Mouse (Mus musculus) gastrocnemius, postnatal 4 days (tissue): Measurements from ENCODE around the gene Myrfl. TPM values are rescaled to one million over a fixed set of nuclear protein-coding genes. Genes with fewer than 3 reads are reported as not detected.

Experiments used
- DNase-seq, 2 experiments: peaks; one replicate each; pipeline ENCODE4 v3.0.0; 2021 to 2022; ENCODE audit warnings: low spot score in 2 of 2, mixed read lengths in 2 of 2
- total RNA-seq, 2 experiments: library from RNA; stranded (reverse); gene quantifications; 2 replicates each; pipeline ENCODE4 v1.2.3; 2021

The Myrfl gene
- total RNA-seq, 2 experiments from 2014 or later: 0.34 to 0.42 TPM

DNA sequence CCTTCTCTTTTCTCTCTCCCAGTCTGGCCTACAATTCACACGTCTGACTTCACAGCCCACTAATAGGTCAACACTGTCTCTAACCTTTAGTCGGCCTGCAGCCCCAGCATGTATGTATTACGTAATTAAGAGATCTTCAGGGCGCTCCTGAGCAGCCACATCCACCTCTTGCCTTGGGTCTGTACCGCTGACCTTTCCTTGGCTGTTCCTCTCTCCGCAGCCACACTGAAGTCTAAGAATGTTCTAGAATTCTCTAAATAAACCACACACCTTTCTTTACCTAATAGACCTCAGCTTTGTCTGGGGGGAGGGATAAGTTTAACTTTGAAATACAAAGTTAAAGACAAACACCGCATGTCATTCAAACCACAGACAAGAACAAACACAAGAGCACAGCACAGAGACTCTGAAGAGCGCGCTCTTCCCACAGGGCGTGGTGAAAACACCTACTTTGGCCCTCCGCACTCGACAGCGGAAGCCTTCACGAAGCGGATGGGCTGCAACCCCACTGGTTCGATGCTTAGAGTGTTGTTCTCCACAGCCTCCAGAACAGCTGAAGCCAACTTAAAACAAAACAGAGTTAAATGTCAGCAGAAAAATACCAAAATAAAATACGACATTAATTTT is 17.0 kb upstream of the Myrfl start:
- no peak for DNase-seq

DNA sequence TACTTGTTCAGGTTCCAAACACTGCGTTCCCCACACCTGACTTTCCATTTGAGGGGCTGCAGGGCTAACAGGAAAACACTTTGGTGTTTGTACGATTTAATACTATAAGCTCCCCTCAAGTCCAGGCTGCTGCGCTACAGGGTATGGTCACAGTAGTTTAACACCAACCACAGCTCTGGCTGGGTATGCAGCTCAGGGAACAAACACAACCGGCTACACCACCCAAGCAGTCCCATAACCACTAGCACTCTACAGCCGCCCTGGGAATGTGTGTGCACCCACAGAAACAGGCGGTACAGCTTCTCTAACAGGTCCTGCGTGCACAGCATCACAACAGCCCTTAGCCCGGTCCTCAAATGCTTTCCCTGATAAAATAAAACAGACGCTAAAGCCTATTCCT is 16.1 kb upstream of the Myrfl start:
- no peak for DNase-seq

DNA sequence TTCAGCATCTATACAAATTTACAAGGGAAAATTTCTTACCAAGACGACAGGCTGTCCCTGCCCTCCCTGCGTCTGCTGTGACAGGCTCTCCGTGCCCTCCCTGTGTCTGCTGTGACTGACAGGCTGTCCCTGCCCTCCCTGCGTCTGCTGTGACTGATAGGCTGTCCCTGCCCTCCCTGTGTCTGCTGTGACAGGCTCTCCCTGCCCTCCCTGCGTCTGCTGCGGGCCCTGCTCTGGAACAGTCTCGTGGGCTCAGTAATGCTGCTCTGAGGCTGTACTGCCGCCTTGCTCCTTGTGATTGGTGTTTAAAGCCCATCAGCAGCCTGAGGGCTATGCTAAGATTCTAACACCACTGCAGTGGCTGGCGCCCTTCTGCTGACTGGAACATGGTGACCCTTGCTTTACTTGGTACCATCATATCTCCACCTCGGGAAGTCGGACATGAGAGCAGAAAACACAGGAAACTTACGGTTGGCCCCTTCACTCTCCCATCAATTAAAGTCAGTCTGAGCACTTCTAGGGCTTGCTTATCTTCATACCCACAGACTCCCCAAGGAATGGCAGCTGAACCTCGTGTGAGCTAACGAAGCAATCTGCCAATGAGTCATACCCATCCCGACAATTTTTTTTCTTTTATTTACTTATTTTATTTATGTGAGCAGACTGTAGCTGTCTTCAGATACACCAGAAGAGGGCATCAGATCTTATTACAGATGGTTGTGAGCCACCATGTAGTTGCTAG is 12.4 kb upstream of the Myrfl start:
- no peak for DNase-seq

DNA sequence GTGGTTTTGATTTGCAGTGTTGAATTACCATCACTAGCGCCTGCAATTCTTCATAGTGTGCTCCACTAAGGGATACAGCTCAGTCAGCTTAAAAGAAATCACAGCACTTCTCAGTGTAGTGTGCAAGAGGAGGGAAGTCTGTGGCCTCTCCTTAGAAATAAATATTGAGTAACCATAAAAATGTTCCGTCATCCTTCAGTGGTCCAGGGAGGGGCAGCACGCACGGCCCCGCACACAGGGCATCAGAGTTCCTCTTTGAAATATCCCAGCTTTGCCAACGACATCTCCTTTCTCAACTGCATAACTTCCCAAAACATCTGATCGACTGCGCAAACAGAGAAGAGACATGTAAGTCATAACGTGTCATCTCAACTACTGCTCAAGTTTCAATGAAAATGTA is 10.1 kb upstream of the Myrfl start:
- no peak for DNase-seq

DNA sequence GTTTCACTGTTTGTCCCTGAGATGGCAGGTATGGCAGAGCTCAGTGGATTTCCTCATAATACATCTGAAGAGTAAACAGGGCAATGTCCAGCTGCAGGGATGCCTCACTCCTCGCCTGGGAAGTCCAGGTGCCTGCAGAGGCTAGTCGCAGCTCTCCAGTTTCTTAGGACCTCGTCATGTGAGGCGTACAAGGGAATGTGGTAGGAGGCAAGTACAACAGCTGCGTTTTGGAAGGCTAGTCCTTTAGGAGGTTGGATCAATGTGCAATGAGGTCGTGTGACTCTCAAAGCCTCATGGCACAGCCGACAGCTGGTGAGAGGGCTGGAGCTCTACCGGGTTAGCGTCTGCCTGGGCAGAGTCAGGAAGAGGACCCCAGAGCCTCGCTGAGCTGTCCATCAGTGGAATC is 7.8 kb upstream of the Myrfl start:
- DNase-seq: no peak

DNA sequence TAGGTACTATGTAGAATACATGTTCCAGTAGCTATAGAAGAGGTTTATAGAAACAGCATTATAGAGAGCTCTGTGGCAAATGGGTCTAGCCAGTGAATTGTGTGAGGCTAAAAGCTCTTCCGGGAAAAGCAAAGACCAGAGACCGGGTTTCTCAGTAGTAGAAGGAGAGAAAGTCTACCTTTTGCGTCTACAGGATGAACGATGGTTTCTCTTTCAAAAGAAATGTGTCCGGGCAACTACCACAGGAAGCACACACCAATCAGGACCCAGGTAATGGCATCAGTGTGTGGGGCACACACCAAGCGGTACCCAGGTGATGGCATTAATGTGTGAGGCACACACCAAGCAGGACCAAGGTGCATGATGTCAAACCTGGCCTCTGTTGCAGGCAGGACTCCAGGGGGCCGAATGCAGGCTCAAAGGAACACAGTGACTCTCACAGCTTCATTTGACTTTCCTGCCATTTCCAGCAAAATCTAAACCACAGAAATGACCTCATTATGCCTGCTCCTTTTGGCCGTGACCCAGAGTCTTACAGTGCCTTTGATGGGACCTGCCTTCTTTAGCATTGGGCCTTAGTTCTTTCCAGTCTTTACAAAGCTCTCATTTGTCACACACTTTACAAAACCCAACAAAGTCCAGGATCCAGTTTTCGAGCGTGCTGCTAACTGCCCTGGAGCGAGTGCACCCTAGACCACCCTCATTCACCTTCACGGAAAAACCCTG is 1.4 kb downstream of the Myrfl start:
- DNase-seq: no peak

DNA sequence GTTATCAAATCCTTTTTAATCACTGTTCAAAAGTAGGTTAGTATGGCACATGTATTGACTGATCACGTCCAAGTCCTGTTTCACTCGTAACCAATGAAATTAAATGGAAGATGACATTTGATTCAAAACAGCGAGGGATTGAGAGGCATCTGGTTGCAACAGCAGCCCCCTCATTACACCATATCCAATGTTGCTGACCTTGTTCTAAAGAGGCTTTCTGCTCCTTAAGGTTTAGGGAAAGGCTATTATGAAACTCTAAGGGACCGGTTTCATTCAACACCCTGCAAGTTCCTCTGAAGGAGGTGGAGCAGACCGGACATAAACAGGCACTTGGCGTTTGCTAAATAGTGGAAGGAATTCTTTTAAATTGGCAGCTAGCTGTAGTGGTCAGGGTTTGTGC is 2.2 kb downstream of the Myrfl start:
- DNase-seq: no peak

DNA sequence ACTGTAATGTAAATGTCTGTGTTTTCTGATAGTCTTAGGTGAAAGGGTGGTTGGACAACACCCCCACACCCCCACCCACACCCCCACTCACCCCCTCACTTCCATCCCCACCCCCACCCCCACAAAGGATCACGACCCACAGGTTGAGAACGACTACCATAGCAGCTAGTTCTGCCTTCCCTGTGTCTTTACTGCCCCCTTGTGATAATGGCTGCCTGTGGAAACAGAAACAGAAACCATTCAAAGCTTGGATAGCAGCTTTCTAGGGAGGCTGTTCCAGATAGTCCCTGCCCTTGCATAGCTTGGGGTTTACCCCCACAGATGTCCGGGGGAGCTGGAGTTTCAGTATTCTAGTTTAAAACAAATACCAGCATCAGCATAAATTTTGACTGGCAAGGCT is 3.0 kb downstream of the Myrfl start:
- DNase-seq: peak in 1 of 2 experiments; percentile 27

DNA sequence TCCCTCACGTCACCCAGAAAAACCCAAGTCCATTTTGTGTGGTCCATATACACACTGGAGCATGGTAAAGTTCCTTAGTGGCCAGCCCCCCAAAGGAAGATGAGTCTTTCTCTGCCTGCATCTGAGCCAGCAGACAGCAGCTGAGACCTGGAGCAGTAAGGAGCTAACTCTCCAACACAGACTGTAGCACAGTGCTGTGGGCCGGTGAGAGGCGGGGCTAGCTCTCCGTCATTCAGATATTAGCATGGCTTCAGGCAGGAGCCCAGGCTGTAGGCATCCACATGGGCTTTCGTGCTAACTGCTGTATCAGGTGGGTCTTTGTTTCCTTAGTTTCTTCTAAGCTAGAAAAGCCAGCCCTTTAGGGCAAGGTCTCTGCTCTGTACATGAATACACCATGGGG is 6.1 kb downstream of the Myrfl start:
- no peak for DNase-seq

DNA sequence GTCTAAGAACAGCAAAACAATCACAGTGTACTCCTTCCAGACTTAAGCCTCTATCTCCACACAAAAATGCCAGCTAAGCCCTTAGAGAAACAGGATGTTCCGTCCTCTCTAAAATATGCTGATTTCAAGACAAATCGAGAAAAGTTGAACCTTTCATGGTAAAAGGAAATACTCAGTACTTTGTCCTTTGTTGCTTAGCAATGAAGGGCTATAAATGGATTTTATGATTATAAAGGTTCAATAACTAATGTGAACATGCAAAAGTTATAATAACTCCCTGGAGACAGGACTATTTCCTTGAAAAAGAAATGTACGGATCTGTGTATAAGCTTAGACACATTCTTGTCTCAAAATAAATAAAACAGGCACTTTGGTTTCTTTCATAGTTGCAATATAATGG is 12.2 kb downstream of the Myrfl start:
- DNase-seq: no peak

DNA sequence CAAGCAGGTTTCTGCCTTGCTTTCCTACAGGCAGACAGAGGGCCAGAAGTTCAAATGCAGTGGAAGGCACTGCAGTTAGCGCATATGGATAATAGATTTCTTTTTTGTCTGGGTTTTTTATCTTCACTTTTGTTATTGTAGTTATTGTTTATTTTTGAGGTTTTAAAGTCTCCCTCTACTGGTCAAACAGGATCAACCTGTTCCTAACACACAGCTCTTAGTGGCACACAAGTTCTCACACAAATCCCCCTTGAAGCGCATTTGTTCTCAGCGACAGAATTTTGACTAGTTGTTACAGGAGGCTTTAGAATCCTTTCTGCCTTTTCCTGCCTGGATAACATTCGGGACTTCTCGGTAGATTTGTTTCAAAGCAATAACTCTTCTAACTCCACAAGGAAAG is 13.2 kb downstream of the Myrfl start:
- no peak for DNase-seq

DNA sequence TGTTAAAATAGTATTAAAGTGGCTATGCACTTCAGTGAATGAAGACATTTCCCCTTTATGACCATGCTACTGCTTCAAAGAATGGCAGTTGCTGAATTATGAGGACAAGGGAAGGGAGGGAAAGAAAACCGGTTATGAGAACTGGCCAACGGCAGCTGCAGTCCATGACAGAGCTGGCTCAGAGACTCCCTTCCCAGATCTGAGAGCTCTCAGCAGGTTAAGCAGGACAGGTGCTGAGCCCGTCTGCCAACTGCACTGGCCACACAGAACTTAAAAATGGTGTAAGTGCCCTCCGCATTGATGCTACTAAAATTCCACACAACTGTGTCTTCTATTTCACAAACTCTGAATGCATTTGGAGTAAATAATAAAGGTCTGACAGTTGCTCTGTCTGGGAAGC is 19.3 kb downstream of the Myrfl start:
- DNase-seq: no peak

DNA sequence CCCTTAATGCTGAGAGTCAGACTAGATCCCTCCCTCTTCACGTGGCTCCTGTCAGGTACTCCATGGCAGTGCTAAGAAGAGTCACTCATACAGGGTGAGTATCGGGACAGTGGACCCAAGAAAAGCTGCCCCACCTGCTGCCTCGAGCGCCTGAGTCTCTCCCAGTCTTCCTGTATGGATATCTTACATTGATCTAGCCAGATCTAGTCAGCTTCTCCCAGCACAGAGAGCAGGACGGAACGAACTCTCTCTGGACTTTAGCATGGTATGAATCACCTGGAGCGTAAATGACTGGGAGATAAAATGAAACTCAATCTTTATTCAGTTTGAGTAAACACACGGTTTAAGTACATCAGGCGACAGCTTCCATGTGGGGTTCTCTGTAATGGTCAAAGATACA is 22.2 kb downstream of the Myrfl start:
- DNase-seq: no peak

DNA sequence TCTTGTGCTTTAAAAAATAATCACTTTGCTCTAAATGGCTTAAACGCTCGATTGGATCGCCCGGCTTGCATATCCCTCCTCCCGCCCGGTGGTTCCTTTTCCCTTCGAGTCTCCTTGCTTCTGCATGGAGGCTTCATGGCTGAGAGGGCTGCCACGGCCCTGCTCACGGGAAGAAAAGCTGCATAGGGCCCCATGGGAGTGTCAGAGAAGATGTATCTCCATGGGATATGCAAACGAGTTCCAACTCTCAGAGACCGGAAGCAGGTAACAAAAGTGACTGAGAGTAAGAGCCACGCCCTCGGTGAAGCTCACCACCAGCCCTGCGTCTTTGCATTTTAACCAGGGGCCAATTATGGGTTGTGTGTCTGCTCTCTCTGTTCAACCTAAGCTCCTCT is 24.7 kb downstream of the Myrfl start:
- no peak for DNase-seq

DNA sequence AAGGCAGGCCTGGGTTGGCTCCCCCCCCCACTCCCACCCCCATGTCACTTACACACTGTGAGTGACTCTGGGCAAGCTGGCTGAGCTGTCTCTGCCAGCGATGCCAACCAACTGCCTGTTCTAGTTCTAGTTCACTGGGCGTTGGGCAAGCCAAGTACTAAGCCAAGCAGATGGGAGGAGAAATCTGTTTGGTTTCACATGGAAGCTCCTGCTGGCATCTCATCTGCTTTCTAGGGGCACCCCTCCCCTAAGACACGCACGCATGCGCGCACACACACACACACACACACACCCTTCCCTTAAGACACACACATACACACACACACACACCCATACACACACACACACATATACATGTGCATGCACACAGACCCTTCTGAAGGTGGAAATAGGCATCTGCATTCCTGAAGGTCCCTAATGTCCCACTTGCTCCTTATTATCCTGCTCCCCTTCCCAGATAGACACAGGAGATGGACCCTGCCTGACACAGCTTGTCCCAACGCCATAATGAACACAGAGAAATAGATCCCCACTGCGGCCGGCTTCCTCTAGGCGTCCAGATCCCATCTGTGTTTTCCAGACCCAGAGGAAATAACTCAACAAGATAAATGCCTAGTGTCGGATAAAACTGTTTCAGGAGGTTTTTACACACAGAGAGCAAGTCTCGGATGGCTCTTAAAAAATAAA is 25.2 kb downstream of the Myrfl start:
- no peak for DNase-seq

DNA sequence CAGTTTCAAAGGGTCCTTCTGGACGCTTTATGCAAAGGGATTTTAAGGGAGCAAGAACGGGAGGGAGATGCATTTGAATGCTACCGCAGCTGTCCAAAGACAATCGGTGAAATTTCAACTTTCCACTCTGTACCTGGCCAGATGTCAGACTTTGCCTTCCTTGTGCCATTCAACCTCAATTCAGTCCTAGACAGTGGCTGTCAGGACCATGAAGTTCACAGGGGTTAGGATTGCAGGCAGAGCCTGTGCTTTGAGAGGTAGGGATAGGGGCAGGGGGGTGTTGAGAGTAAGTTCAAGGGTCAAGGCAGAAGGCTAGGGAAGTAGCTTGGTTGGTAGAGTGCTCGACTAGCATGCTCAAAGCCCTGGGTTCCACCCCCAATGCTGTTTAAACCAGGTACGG is 25.9 kb downstream of the Myrfl start:
- DNase-seq: no peak

DNA sequence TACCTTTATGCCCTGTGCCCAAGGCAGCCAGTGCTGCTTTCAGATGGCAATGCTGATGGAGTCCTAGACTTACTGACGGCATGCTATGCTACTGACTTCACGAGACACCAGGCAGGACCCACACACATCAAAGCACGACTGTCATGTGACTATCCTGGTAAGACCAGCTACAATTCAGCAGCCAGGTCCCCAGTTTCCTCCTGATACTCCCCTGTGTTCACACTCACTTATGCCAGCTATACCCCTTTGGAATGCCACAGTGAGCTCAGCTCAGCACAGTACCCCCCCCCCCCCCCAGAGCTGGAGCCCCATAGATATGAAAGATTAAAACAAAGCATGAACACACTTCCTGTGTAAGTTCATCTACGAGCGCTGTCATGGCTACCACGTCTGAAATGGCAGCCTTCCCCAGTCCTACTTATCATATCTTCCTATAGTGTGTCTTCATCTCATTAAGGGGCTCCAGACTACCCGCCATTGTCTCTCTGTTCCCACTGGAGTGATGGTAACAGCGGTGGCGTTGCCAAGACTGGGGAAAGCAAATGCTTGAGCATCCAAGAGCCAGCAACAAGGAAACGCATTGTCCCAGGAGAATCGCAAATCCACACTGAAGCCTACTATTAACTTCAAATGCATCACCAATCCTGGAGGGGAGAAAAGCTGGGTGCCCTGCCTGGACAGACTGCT is 43.4 kb downstream of the Myrfl start:
- DNase-seq: no peak

DNA sequence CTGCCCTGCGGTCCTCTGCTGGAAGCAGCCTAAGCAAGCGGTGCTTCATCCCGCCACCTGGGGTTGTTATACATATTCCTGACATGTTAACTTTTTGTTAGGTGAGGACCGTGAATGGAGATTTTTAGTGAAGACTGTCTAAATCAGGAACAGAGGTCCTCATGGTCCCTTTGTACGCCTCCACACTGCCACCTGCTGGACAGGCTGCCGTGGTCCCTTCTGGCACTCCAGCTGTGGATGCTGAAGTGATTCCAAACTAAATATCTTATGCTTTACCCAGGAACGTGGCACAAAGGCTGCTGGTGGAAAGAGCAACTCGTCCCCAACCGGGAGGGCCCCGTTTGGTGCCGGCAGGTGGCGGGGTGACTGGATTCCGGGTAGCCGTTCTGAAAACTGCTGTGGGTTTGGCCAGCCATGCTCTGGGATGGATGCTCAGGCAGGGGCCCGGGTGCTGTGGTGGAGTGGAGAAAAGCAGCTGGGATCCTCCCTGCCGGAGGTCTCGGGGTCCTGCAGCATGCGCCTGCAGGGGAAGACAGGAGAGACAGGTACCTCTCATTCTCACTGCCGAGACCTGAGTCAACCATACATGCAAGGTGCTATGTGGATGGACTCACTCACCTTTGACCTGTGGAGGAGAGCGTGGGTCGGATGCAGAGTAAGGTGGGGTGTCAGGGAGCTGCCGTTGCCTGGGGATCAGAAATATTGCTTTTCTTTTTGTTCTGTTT is 47.8 kb downstream of the Myrfl start:
- peak; percentile 76 to 88 for DNase-seq

DNA sequence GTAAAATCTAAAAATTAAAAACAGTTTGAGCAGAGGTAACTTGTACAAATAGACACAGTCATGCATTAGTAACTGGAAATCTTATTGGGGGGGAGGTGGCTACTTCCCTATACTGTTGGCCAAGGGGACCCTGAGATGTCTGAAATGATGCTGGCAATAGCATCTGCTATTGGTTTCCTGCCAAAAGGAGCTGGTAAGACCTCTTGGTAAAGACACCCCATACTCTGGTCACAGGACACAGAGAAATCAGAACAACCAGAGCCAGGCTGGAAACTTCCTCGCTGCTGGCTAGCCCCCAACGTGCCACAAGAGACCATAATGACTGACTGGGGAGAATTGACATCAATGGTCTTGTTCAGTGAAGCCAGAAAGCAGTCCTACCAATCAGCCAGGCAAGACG is 55.2 kb downstream of the Myrfl start:
- DNase-seq: no peak

DNA sequence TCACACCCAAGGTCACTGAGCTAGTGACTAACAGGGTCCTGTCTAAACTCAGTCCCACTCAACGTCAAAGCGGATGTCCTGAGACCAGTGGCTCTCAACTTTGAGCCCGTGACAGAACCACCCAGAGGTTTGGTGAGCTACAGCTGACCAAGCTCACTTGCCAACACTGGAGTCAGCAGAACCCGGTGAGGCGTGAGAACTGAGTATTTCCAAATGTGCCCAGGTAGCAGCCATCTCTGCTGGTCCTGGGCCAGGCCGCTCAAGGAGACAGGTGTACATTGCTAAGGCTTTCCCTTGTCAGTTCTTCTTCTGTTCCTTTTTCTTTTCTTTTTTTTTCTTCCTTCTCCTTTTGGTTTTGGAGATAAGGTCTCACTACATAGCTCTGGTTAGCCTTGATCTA is 66.0 kb downstream of the Myrfl start:
- DNase-seq: no peak

DNA sequence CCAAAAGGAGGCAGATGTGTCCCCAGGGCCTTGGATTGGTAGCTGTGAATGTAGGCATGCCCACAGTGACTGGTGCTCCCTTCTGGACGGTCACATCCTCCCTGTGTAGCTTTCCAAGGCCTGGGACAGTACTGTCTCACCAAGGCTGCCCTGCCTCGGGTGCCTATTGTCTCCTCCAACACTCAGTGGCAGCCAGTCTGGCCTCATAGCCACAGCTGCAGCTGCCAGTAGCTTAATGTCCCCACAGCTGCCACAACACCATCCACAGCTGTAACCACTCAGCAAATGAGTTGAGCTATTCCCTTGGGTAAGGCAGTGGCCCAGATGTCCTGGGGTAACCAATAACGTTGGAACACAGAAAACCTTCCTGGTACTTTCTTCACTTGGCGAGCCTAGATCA is 68.6 kb downstream of the Myrfl start:
- DNase-seq: no peak
